Mouse (Mus musculus): ENCODE measurements at regions not wholly inside any gene's neighbourhood (a gene's known extent, or its start where the extent isn't known, plus 50 kb on each side); places are given as distances from the start of the nearest gene placed in this dataset.

DNA sequence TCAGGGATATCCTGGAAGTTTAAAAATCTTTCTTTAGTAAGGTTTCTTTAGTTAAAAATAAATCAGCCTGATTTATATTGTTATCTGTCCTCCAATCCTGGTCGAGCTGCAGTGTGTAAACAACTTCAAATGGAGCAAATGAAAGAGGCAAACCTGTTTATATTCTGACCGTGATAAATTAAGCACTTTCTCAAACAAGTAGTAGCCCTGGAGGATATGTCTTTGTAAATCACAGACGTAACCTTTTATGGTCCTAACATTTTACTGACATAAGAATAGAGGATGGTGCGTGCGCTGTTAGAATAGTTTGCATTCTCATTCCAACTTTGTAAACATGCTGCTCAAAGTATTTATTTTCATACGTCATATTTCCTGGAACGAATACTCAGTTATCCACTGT, 113.3 kb upstream of the Itga4 start:
- no peak overlapping the region for H3K4me3 ChIP-seq (ENCODE audit: control insufficient read depth in 1 of 2, insufficient read depth in 1 of 2, low read depth in 2 of 2, low read length in 2 of 2)
- peaks cover 0 to 10% of the 10 kb centered on the region in 2 experiments; a peak in 2 of 4 replicates for H3K4me1 ChIP-seq (ENCODE audit: control insufficient read depth in 1 of 2, insufficient read depth in 2 of 2, low read length in 2 of 2)
- TF ChIP-seq MAX (IDR thresholded peaks at IDR 0.05; ENCODE audit: low read length), result no peak
- TF ChIP-seq KAT2A (conservative IDR thresholded peaks at IDR 0.05; ENCODE audit: low read depth, low read length), result no peak
- TF ChIP-seq GABPA (IDR thresholded peaks at IDR 0.05; ENCODE audit: low read depth, low read length), result no peak
- no peak for TF ChIP-seq ZKSCAN1 (IDR thresholded peaks at IDR 0.05; ENCODE audit: low read depth, low read length)
- TF ChIP-seq MAFK (IDR thresholded peaks at IDR 0.05; ENCODE audit: borderline replicate concordance, low read depth, low read length), result no peak
- no peak overlapping the region for H3K9ac ChIP-seq (ENCODE audit: control insufficient read depth, low read depth, low read length, poor library complexity, severe bottlenecking)
- H3K36me3 ChIP-seq (ENCODE audit: control insufficient read depth in 1 of 2, insufficient read depth in 2 of 2, low read length in 2 of 2), result peaks cover 0 to 11% of the 10 kb centered on the region in 2 experiments; a peak in 2 of 4 replicates
- H3K27me3 ChIP-seq (ENCODE audit: control insufficient read depth in 1 of 2, insufficient read depth in 2 of 2, low read length in 2 of 2), result no peaks in the 10 kb centered on the region
- H3K9me3 ChIP-seq (replicated peaks; ENCODE audit: insufficient read depth, low read length), result no peaks in the 10 kb centered on the region
- H3K79me2 ChIP-seq (ENCODE audit: control insufficient read depth, insufficient read depth, low read length, poor library complexity), result no peaks in the 10 kb centered on the region
- DNase-seq (ENCODE audit: low read depth, low spot score), result no peak
- H3K27ac ChIP-seq (ENCODE audit: control insufficient read depth, low read depth, low read length), result no peak overlapping the region

DNA sequence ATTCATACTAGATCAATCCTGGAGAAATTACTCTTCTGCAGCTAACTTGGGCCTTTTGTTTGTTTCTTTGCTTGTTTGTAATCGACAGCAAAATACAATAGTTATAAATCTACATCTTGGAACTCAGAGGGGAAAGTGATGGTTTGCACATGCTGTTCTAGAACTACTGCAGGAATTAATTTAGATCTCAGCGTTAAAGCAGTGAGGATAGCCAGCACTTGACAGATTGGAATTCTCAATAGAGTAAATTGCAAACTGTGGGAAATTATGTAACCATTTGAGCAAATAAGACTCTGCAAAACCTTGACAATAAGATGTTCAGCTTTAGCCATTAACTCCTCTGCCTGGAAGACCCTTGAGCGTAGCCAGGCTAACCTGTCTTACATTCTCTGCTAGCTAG, 112.0 kb upstream of the Itga4 start:
- no peak overlapping the region for H3K4me3 ChIP-seq (ENCODE audit: control insufficient read depth in 1 of 2, insufficient read depth in 1 of 2, low read depth in 2 of 2, low read length in 2 of 2)
- H3K27me3 ChIP-seq (ENCODE audit: control insufficient read depth in 1 of 2, insufficient read depth in 2 of 2, low read length in 2 of 2), result no peaks in the 10 kb centered on the region
- peaks cover 0 to 1% of the 10 kb centered on the region in 2 experiments; a peak in 2 of 4 replicates for H3K36me3 ChIP-seq (ENCODE audit: control insufficient read depth in 1 of 2, insufficient read depth in 2 of 2, low read length in 2 of 2)
- H3K4me1 ChIP-seq (ENCODE audit: control insufficient read depth in 1 of 2, insufficient read depth in 2 of 2, low read length in 2 of 2), result peaks cover 0 to 2% of the 10 kb centered on the region in 2 experiments; a peak in 1 of 4 replicates
- TF ChIP-seq ETS1 (IDR thresholded peaks at IDR 0.05; ENCODE audit: low read depth, low read length), result no peak
- TF ChIP-seq POLR2AphosphoS2 (IDR thresholded peaks at IDR 0.05; ENCODE audit: low read length), result no peak
- no peak for TF ChIP-seq MEF2A (IDR thresholded peaks at IDR 0.05; ENCODE audit: extremely low read depth, insufficient replicate concordance, low read depth, low read length, poor library complexity, severe bottlenecking)
- no peak for TF ChIP-seq ELF1 (IDR thresholded peaks at IDR 0.05; ENCODE audit: low read depth, low read length)
- TF ChIP-seq MAZ (IDR thresholded peaks at IDR 0.05; ENCODE audit: low read depth, low read length), result no peak
- no peak for TF ChIP-seq TAL1 (IDR thresholded peaks at IDR 0.05; ENCODE audit: low read length)
- TF ChIP-seq RAD21 (IDR thresholded peaks at IDR 0.05; ENCODE audit: low read depth, low read length), result no peak
- TF ChIP-seq E2F4 (IDR thresholded peaks at IDR 0.05; ENCODE audit: borderline replicate concordance, low read depth, low read length), result no peak
- no peak for TF ChIP-seq GATA1 (IDR thresholded peaks at IDR 0.05; ENCODE audit: low read depth, low read length)
- no peak for DNase-seq (ENCODE audit: low read depth, low spot score)
- no peaks in the 10 kb centered on the region for H3K9me3 ChIP-seq (replicated peaks; ENCODE audit: insufficient read depth, low read length)
- no peak overlapping the region for H3K27ac ChIP-seq (ENCODE audit: control insufficient read depth, low read depth, low read length)
- no peak overlapping the region for H3K9ac ChIP-seq (ENCODE audit: control insufficient read depth, low read depth, low read length, poor library complexity, severe bottlenecking)
- H3K79me2 ChIP-seq (ENCODE audit: control insufficient read depth, insufficient read depth, low read length, poor library complexity), result no peaks in the 10 kb centered on the region

DNA sequence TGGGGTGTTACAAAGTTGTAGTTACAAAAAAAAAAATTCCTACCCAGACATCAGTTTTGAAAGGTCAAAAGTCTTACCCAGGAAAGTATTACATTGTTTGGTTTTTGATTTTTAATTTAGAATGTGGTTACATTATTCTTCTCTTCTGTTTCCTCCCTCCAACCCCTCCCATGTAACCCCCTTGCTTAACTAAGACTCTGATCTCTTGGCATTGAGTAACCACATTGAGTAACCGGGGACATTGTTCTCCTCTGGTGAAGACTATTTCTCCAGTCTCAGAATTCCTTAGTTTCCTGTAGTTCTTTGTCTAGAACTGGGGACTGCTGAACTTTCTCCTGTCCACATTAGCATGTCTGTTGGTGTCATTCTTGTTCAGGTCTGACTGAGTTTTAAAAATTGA, 109.3 kb upstream of the Itga4 start:
- Histone ChIP-seq H3K27ac (ENCODE audit: control insufficient read depth, low read depth, low read length) (no peak overlapping the region), H3K9ac (ENCODE audit: control insufficient read depth, low read depth, low read length, poor library complexity, severe bottlenecking) (no peak overlapping the region), H3K4me1 (ENCODE audit: control insufficient read depth in 1 of 2, insufficient read depth in 2 of 2, low read length in 2 of 2) (peaks cover 0 to 6% of the 10 kb centered on the region in 2 experiments; a peak in 1 of 4 replicates), H3K36me3 (ENCODE audit: control insufficient read depth in 1 of 2, insufficient read depth in 2 of 2, low read length in 2 of 2) (peaks cover 0 to 3% of the 10 kb centered on the region in 2 experiments; a peak in 1 of 4 replicates), H3K27me3 (ENCODE audit: control insufficient read depth in 1 of 2, insufficient read depth in 2 of 2, low read length in 2 of 2) (no peaks in the 10 kb centered on the region), H3K4me3 (ENCODE audit: control insufficient read depth in 1 of 2, insufficient read depth in 1 of 2, low read depth in 2 of 2, low read length in 2 of 2) (no peak overlapping the region), H3K79me2 (ENCODE audit: control insufficient read depth, insufficient read depth, low read length, poor library complexity) (no peaks in the 10 kb centered on the region), H3K9me3 (replicated peaks; ENCODE audit: insufficient read depth, low read length) (no peaks in the 10 kb centered on the region)
- no peak for DNase-seq (ENCODE audit: low read depth, low spot score)
- TF ChIP-seq JUND (IDR thresholded peaks at IDR 0.05; ENCODE audit: low read depth, low read length) (no peak), ZKSCAN1 (IDR thresholded peaks at IDR 0.05; ENCODE audit: low read depth, low read length) (no peak), USF1 (IDR thresholded peaks at IDR 0.05; ENCODE audit: low read depth, low read length) (no peak), TBP (IDR thresholded peaks at IDR 0.05; ENCODE audit: low read depth, low read length) (no peak), MAFK (IDR thresholded peaks at IDR 0.05; ENCODE audit: borderline replicate concordance, low read depth, low read length) (no peak), ETS1 (IDR thresholded peaks at IDR 0.05; ENCODE audit: low read depth, low read length) (no peak), TCF12 (IDR thresholded peaks at IDR 0.05; ENCODE audit: low read depth, low read length) (no peak), MXI1 (IDR thresholded peaks at IDR 0.05; ENCODE audit: low read depth, low read length) (no peak), HCFC1 (IDR thresholded peaks at IDR 0.05; ENCODE audit: low read depth, low read length) (no peak), UBTF (IDR thresholded peaks at IDR 0.05; ENCODE audit: borderline replicate concordance, insufficient read depth, low read depth, low read length) (no peak), POLR2AphosphoS2 (IDR thresholded peaks at IDR 0.05; ENCODE audit: low read length) (no peak)

Measured in MEL (cell line).